Comparison of ENCODE assay signal across 10 mouse cellular contexts in the genomic region with DNA sequence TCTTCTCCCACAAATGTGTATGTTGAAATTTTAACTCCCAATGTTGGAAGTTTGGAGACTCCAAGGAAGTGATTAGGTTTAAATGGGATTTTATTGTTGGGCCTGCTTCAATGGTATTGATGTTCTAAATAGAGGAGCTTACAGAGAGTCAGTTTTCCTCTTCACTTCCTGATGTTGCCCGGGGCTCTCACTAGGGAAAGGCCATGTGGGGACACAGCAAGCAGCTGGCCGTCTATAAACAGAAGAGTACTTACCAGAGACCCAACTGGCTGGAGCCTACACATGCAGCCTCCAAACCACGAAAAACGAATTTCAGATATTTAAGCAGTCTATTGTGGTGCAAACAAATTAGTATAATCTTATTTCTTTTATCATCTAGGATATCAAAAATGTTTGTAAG.
"Had no signal": no experiment of that assay in that cellular context is flagged by ENCODE, and none has a peak within 500 bp of the region (broad histone marks: within the 10 kb centered on the region; RNA-seq: fewer than 3 reads in every experiment).

No protein-coding gene starts in this region.

- DNase-seq: kidney, adult 11 months; kidney, adult 8-10 months; kidney, postnatal 10 days; kidney, postnatal 36 days; layer of hippocampus, postnatal 36 days; liver; midbrain, embryonic 14.5 days; thymus, postnatal 25 days had no signal

- ATAC-seq: intestine, embryonic 15.5 days; liver, embryonic 12.5 days had no signal
